Mouse (Mus musculus) E14TG2a.4 (cell line): Measurements from ENCODE around the gene Edem2.

Source experiments
- CTCF ChIP-seq: conservative IDR thresholded peaks from 2 replicates; pipeline ENCODE4 v1.5.1; 2014; ENCODE audit warnings: low read length
- NANOG ChIP-seq: IDR thresholded peaks from 2 replicates; pipeline ENCODE4 v1.6.1; 2014; ENCODE audit warnings: borderline replicate concordance, low read length, mixed read lengths
- POU5F1 ChIP-seq: IDR thresholded peaks from 2 replicates; pipeline ENCODE4 v1.6.1; 2014; ENCODE audit warnings: low read length, borderline replicate concordance

DNA sequence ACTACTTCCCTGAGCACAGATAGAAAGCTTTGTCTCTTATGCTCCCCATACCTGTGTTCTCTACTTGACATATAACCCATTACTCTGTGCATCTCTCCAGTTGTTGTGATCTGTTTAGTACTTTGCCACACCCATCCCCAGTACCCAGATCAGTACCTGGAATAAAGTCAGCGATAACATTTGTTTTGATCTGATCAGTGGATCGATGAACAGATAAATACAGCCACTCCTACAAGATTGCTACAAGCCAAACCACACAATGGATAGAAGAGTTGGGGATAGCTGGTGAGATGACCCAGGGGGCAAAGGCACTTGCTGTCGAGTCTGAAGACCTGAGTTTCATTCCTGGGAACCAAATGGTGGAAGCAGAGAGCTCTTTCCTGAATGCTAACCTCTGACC, 34.0 kb downstream of the Edem2 start:
- TF ChIP-seq CTCF (no peak), NANOG (no peak), POU5F1 (no peak)
